9 mouse cellular contexts compared by ENCODE assay signal in the genomic region with DNA sequence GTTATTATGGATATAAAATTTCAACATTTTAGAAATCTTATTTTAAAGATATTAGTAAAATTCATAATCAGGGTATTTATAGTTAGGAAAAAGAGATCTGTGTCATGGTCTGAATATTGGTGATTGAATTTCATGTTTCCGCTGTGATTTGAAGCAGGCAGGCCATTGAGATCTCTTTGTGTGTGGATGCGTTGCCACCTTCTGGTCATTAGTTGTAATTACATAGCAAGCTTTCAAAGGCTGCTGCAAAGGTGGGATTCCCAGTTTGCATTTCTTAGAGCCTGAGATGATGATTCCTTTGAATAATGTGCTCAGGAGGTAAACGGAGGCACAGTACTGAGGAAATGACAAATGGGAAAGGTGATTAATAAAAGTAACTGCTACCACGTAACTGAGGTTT. TPM values are rescaled to one million over a fixed set of nuclear protein-coding genes. Genes with fewer than 3 reads are reported as not detected.
DNase-seq lines count a peak whose midpoint lies in the region; ATAC-seq and TF ChIP-seq lines count a peak whose summit lies in the region.
"Had no signal": no experiment of that assay in that cellular context is flagged by ENCODE, and none has a peak within 500 bp of the region (broad histone marks: within the 10 kb centered on the region; RNA-seq: fewer than 3 reads in every experiment).

No protein-coding gene starts in this region.

- no peak for TF ChIP-seq EP300 in lung, postnatal 0 days (IDR thresholded peaks at IDR 0.05)

- 26% methylated on average over 4 of the region's 4 CpGs for WGBS in midbrain, embryonic 11.5 days
- 28% methylated on average over 4 of the region's 4 CpGs for WGBS in midbrain, embryonic 10.5 days
- WGBS in forebrain, embryonic 13.5 days = 27% methylated on average over 4 of the region's 4 CpGs
- 17% methylated on average over 4 of the region's 4 CpGs for WGBS in kidney, postnatal 0 days
- WGBS in lung, postnatal 0 days = 19% methylated on average over 4 of the region's 4 CpGs

- no peaks in the 10 kb centered on the region for H3K4me1 ChIP-seq in midbrain, embryonic 11.5 days (ENCODE audit: control insufficient read depth, insufficient read depth, low read length)
- no peaks in the 10 kb centered on the region for H3K4me1 ChIP-seq in midbrain, embryonic 10.5 days
- no peaks in the 10 kb centered on the region for H3K4me1 ChIP-seq in forebrain, embryonic 13.5 days
- no peaks in the 10 kb centered on the region for H3K4me1 ChIP-seq in kidney, postnatal 0 days (replicated peaks; ENCODE audit: insufficient read depth, low read length)
- no peaks in the 10 kb centered on the region for H3K4me1 ChIP-seq in lung, postnatal 0 days (ENCODE audit: insufficient read depth, low read depth, low read length)

- peak; percentile 70 for ATAC-seq in midbrain, embryonic 11.5 days (ENCODE audit: low FRiP score)
- ATAC-seq in forebrain, embryonic 13.5 days = peak; percentile 81; the same call in 1 of the 2 replicates
- no peak for ATAC-seq in kidney, postnatal 0 days (replicated peaks; ENCODE audit: low FRiP score, low read depth)
- no peak for ATAC-seq in lung, postnatal 0 days

- no peak overlapping the region for H3K9ac ChIP-seq in midbrain, embryonic 11.5 days (ENCODE audit: low read length)
- no peak overlapping the region for H3K9ac ChIP-seq in forebrain, embryonic 13.5 days
- no peak overlapping the region for H3K9ac ChIP-seq in kidney, postnatal 0 days (ENCODE audit: low read depth, low read length)
- no peak overlapping the region for H3K9ac ChIP-seq in lung, postnatal 0 days (replicated peaks; ENCODE audit: low read depth)

- intact Hi-C loops in gastrocnemius, postnatal 36 days (cut with DNase I) = loop anchor here (5.0 kb wide), 2 partner anchors 314 to 439 kb away; no protein-coding TSS in a partner anchor

- no peaks in the 10 kb centered on the region for H3K36me3 ChIP-seq in midbrain, embryonic 11.5 days (ENCODE audit: control insufficient read depth, insufficient read depth, low read length)
- H3K36me3 ChIP-seq in midbrain, embryonic 10.5 days = no peaks in the 10 kb centered on the region
- H3K36me3 ChIP-seq in forebrain, embryonic 13.5 days (ENCODE audit: poor library complexity, severe bottlenecking) = no peaks in the 10 kb centered on the region
- no peaks in the 10 kb centered on the region for H3K36me3 ChIP-seq in kidney, postnatal 0 days (ENCODE audit: insufficient read depth, low read length)
- H3K36me3 ChIP-seq in lung, postnatal 0 days (ENCODE audit: insufficient read depth, low read length) = no peaks in the 10 kb centered on the region

- peak; percentile 85 for TF ChIP-seq CTCF in kidney, postnatal 0 days (IDR thresholded peaks at IDR 0.05; ENCODE audit: low read depth)
- peak; percentile 86 for TF ChIP-seq CTCF in lung, postnatal 0 days (IDR thresholded peaks at IDR 0.05)

- H3K27me3 ChIP-seq in midbrain, embryonic 11.5 days (ENCODE audit: control insufficient read depth, insufficient read depth, low read length) = no peaks in the 10 kb centered on the region
- H3K27me3 ChIP-seq in midbrain, embryonic 10.5 days (ENCODE audit: low read depth, poor library complexity, severe bottlenecking) = no peaks in the 10 kb centered on the region
- H3K27me3 ChIP-seq in forebrain, embryonic 13.5 days = no peaks in the 10 kb centered on the region
- no peaks in the 10 kb centered on the region for H3K27me3 ChIP-seq in kidney, postnatal 0 days (ENCODE audit: insufficient read depth, low read length)
- H3K27me3 ChIP-seq in lung, postnatal 0 days (replicated peaks; ENCODE audit: insufficient read depth, low read length) = no peaks in the 10 kb centered on the region

- no peak overlapping the region for H3K4me2 ChIP-seq in midbrain, embryonic 11.5 days
- no peak overlapping the region for H3K4me2 ChIP-seq in forebrain, embryonic 13.5 days
- H3K4me2 ChIP-seq in kidney, postnatal 0 days (ENCODE audit: low read length) = no peak overlapping the region
- H3K4me2 ChIP-seq in lung, postnatal 0 days (replicated peaks; ENCODE audit: low read depth, low read length) = no peak overlapping the region

- no peaks in the 10 kb centered on the region for H3K9me3 ChIP-seq in midbrain, embryonic 11.5 days (ENCODE audit: control insufficient read depth, low read length)
- H3K9me3 ChIP-seq in midbrain, embryonic 10.5 days (replicated peaks) = no peaks in the 10 kb centered on the region
- H3K9me3 ChIP-seq in forebrain, embryonic 13.5 days (replicated peaks) = no peaks in the 10 kb centered on the region
- H3K9me3 ChIP-seq in kidney, postnatal 0 days (replicated peaks; ENCODE audit: low read length) = no peaks in the 10 kb centered on the region
- no peaks in the 10 kb centered on the region for H3K9me3 ChIP-seq in lung, postnatal 0 days (ENCODE audit: low read length)

- H3K27ac ChIP-seq in midbrain, embryonic 11.5 days (ENCODE audit: low read depth, low read length) = no peak overlapping the region
- no peak overlapping the region for H3K27ac ChIP-seq in midbrain, embryonic 10.5 days (replicated peaks)
- no peak overlapping the region for H3K27ac ChIP-seq in forebrain, embryonic 13.5 days
- no peak overlapping the region for H3K27ac ChIP-seq in kidney, postnatal 0 days
- H3K27ac ChIP-seq in lung, postnatal 0 days (ENCODE audit: low read length) = no peak overlapping the region

- DNase-seq in midbrain, embryonic 11.5 days (ENCODE audit: low spot score, missing footprints) = peak; percentile 84
- no peak for DNase-seq in midbrain, embryonic 10.5 days (ENCODE audit: low spot score)
- peak; percentile 66 for DNase-seq in brain, adult 2 months (ENCODE audit: low read depth, low spot score)
- DNase-seq in kidney, postnatal 0 days (ENCODE audit: low spot score) = peak; percentile 77
- peak; percentile 69 for DNase-seq in lung, postnatal 0 days (ENCODE audit: low spot score)
- peak; percentile 6 to 15 for DNase-seq in right cerebral cortex, postnatal 36 days (ENCODE audit: low spot score in 2 of 2)
- no peak for DNase-seq in gastrocnemius, postnatal 36 days

- H3K4me3 ChIP-seq in midbrain, embryonic 11.5 days (ENCODE audit: low read depth, low read length) = no peak overlapping the region
- no peak overlapping the region for H3K4me3 ChIP-seq in midbrain, embryonic 10.5 days
- no peak overlapping the region for H3K4me3 ChIP-seq in forebrain, embryonic 13.5 days
- no peak overlapping the region for H3K4me3 ChIP-seq in kidney, postnatal 0 days (replicated peaks; ENCODE audit: low read depth, low read length)
- no peak overlapping the region for H3K4me3 ChIP-seq in lung, postnatal 0 days (ENCODE audit: low read depth, low read length)
- H3K4me3 ChIP-seq: myocyte had no signal

RNA-seq across cellular contexts. Expression of gene Olfr996, which starts 17.8 kb away (rescaled TPM):
- not detected in 2 replicates for polyA plus RNA-seq in midbrain, embryonic 11.5 days (2014; fragmentation: Nextera tagmentation; extraction: Ambion mirVana)
- not detected in 2 replicates for polyA plus RNA-seq in midbrain, embryonic 10.5 days (2016; fragmentation: Nextera tagmentation; extraction: Ambion mirVana)
- polyA plus RNA-seq in forebrain, embryonic 13.5 days (2015; fragmentation: Nextera tagmentation; extraction: Ambion mirVana) = not detected in 2 replicates
- polyA plus RNA-seq in kidney, postnatal 0 days (2015; fragmentation: Nextera tagmentation; extraction: Ambion mirVana) = not detected in 2 replicates
- not detected in 2 replicates for polyA plus RNA-seq in lung, postnatal 0 days (2015; fragmentation: Nextera tagmentation; extraction: Ambion mirVana)
- total RNA-seq in gastrocnemius, postnatal 36 days (2021) = not detected
- polyA plus RNA-seq: myocyte had no signal

RNA-seq across cellular contexts. Expression of gene Olfr998, which starts 27.6 kb away (rescaled TPM):
- polyA plus RNA-seq in midbrain, embryonic 11.5 days (2014; fragmentation: Nextera tagmentation; extraction: Ambion mirVana) = not detected in 2 replicates
- polyA plus RNA-seq in midbrain, embryonic 10.5 days (2016; fragmentation: Nextera tagmentation; extraction: Ambion mirVana) = not detected in 2 replicates
- polyA plus RNA-seq in forebrain, embryonic 13.5 days (2015; fragmentation: Nextera tagmentation; extraction: Ambion mirVana) = not detected in 2 replicates
- polyA plus RNA-seq in kidney, postnatal 0 days (2015; fragmentation: Nextera tagmentation; extraction: Ambion mirVana) = not detected in 2 replicates
- not detected in 2 replicates for polyA plus RNA-seq in lung, postnatal 0 days (2015; fragmentation: Nextera tagmentation; extraction: Ambion mirVana)
- not detected for total RNA-seq in gastrocnemius, postnatal 36 days (2021)
- polyA plus RNA-seq: myocyte had no signal

RNA-seq across cellular contexts. Expression of gene 4833423E24Rik, which starts 42.4 kb away (rescaled TPM):
- polyA plus RNA-seq in midbrain, embryonic 11.5 days (2014; fragmentation: Nextera tagmentation; extraction: Ambion mirVana) = not detected in 2 replicates
- polyA plus RNA-seq in midbrain, embryonic 10.5 days (2016; fragmentation: Nextera tagmentation; extraction: Ambion mirVana) = 0.11 TPM in 1 of 2 replicates, not detected in the other
- not detected in 2 replicates for polyA plus RNA-seq in forebrain, embryonic 13.5 days (2015; fragmentation: Nextera tagmentation; extraction: Ambion mirVana)
- polyA plus RNA-seq in kidney, postnatal 0 days (2015; fragmentation: Nextera tagmentation; extraction: Ambion mirVana) = not detected in 2 replicates
- 3.2 and 3.8 TPM in 2 replicates for polyA plus RNA-seq in lung, postnatal 0 days (2015; fragmentation: Nextera tagmentation; extraction: Ambion mirVana)
- not detected for total RNA-seq in gastrocnemius, postnatal 36 days (2021)
- polyA plus RNA-seq: myocyte had no signal

RNA-seq across cellular contexts. Expression of gene Olfr1000, which starts 50.5 kb away (rescaled TPM):
- not detected in 2 replicates for polyA plus RNA-seq in midbrain, embryonic 11.5 days (2014; fragmentation: Nextera tagmentation; extraction: Ambion mirVana)
- polyA plus RNA-seq in midbrain, embryonic 10.5 days (2016; fragmentation: Nextera tagmentation; extraction: Ambion mirVana) = not detected in 2 replicates
- not detected in 2 replicates for polyA plus RNA-seq in forebrain, embryonic 13.5 days (2015; fragmentation: Nextera tagmentation; extraction: Ambion mirVana)
- not detected in 2 replicates for polyA plus RNA-seq in kidney, postnatal 0 days (2015; fragmentation: Nextera tagmentation; extraction: Ambion mirVana)
- not detected in 2 replicates for polyA plus RNA-seq in lung, postnatal 0 days (2015; fragmentation: Nextera tagmentation; extraction: Ambion mirVana)
- not detected for total RNA-seq in gastrocnemius, postnatal 36 days (2021)
- polyA plus RNA-seq: myocyte had no signal

Comparison
In these comparisons a context has a peak if more than half of its experiments do, and no peak if none do; other contexts are left out.
1. DNase-seq: peak in midbrain, embryonic 11.5 days (single experiment), brain, adult 2 months (single experiment), kidney, postnatal 0 days (single experiment), lung, postnatal 0 days (single experiment) and right cerebral cortex, postnatal 36 days (2 of 2); none in midbrain, embryonic 10.5 days (single experiment) and gastrocnemius, postnatal 36 days (0 of 2).
2. ATAC-seq: peak in midbrain, embryonic 11.5 days (single experiment) and forebrain, embryonic 13.5 days (single experiment); none in kidney, postnatal 0 days (single experiment) and lung, postnatal 0 days (single experiment).